Mouse (Mus musculus) liver, adult 2 months (tissue): Measurements from ENCODE around the gene Smg6.

Source experiments
- CTCF ChIP-seq: fragments of 200-500 bp; IDR thresholded peaks from 2 replicates; pipeline ENCODE4 v1.5.1; 2011; ENCODE audit warnings: low read depth, low read length, control low read depth
- POLR2A ChIP-seq: fragments of 200-500 bp; IDR thresholded peaks from 2 replicates; pipeline ENCODE4 v1.6.1; 2011; ENCODE audit warnings: low read length, control low read depth; ENCODE audit not compliant: insufficient read depth; ENCODE audit errors: extremely low read depth

GRCm38 (mm10) chr11:74876801-74877200 lies 48.8 kb upstream of the Smg6 start:
- TF ChIP-seq CTCF = no peak
- no peak for TF ChIP-seq POLR2A
